Mouse (Mus musculus): ENCODE measurements at regions not wholly inside any gene's neighbourhood (a gene's known extent, or its start where the extent isn't known, plus 50 kb on each side); places are given as distances from the start of the nearest gene placed in this dataset.

DNA sequence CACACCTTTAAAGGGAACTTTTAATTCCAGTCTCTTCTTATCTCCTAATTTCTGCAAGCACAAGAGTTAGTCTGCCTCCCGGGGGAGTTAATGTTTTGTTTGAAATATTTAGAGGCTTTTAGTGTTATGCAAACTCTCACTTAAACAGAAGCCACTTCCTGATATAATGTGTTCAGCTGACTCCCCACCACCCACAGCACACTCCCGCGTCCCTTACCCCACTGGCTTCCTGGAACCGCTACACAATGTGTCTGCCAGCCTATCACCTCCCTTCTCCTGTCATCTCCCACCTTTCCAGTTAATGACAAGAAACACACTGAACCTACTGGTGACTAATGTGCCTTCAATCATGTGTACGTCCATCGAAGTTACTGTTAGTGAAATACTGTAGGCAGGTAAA is 276.5 kb downstream of the Rps29 start:
- no peak for DNase-seq (ENCODE audit: low read depth, low spot score)

DNA sequence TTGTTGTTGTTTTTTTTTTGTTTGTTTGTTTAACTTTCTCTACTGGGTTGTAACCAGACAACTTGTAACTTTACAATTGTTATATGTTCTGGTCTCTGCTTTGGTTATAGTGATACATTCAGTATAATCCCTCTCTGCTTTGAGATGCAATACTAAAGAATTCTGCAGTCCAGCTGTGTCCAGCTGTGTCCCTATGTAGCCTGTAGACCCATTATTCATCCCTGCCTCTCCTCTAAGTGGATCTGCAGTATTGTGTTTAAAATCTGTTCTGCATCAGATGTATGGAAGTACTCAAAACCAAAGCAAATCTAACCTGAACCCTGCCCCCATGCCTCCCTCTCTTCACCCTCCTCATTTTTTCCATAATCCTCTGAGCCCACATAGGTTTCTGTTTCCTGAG is 279.6 kb downstream of the Rps29 start:
- DNase-seq (ENCODE audit: low read depth, low spot score): no peak

GRCm38 (mm10) chr12:68871259-68871658 is 287.7 kb downstream of the Rps29 start:
- no peak for DNase-seq (ENCODE audit: low read depth, low spot score)

DNA sequence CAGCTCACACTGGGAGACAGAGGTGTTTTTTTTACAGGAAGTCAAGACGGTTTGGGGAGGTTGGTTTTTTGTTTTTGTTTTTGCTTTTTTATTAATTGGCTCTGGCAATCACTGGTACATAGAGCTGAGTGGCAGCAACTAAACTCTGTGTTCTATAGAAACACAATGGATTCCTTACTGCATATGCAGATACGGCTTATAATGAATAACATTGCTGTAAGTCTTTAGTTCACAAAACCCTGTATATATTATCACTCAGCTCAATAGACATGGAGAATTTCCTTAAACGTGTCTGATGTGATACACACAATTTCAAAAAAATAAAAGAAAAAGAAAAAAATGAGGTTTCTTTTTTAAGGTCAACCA is 296.0 kb downstream of the Rps29 start:
- DNase-seq (ENCODE audit: low read depth, low spot score): no peak

- DNase-seq (ENCODE audit: low read depth, low spot score): peak; percentile 30
These were observed 296.5 kb downstream of the Rps29 start for GRCm38 (mm10) chr12:68862313-68862990.

DNA sequence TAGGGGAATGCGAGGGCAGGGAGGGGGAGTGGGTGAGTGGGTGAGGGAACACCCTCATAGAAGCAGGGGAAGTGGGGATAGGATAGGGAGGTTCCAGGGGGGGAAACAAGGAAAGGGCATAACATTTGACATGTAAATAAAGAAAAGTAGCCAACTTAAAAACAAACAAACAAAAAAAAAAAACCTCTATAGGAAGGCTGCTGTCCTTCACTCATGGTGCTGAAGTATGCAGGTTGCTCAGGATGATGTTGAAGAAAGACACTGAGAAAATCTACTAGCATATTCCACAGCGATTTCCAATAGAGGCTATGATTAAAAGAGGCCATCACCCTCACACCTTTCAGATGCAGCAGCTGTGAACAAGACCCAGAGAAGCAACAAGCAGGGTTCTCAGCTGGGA is 298.7 kb downstream of the Rps29 start:
- DNase-seq (ENCODE audit: low read depth, low spot score): no peak

DNA sequence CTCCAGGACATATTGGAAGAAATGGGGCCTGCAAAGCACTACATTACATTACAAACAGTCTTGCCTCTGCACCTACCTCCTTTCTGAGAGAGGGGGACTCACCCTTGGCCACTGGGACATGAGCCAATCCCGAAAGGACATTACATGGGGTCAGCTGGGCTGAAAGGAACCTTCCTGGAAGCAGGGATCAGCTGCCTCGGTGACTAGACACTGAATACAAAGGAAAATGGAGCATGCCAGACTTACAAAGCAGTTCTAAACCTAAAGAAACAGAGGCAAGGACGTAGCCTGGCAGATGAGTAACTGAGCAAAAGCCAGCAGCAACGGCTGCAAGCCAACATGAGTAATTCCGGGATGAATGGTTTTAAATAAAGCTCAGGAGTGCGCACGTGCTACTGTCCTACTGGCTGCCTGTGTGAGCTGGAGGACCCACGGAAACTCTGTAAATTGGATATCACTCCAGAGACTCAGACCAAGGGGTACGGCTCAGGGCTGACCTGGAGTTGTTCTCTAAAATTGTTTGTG is 309.3 kb downstream of the Rps29 start:
- no peak for DNase-seq (ENCODE audit: low read depth, low spot score)

DNA sequence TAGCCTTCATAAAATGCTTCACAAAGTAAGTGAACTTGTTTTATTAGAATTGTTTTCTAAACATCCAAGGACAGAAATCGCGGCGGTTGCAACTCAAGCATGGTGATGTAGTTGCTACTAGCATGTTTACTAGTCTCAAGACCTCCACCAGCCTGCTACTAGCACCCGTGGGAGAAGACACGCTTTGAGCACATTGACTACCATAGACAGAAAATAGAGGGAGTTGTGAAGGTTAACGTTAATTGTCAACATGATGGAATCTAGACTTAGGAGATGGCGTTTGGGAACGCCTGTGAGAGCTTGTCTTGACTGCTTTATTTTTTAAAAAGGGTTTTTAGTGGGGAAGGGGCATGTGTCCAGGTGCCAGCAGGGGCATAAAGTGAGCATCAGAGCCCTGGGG is 318.2 kb downstream of the Rps29 start:
- no peak for DNase-seq (ENCODE audit: low read depth, low spot score)

- DNase-seq (ENCODE audit: low read depth, low spot score): no peak
These were observed 318.8 kb downstream of the Rps29 start for GRCm38 (mm10) chr12:68840156-68840555.

GRCm38 (mm10) chr12:68836023-68836422 is 323.0 kb downstream of the Rps29 start:
- DNase-seq (ENCODE audit: low read depth, low spot score): no peak

GRCm38 (mm10) chr12:68833914-68834313 is 325.1 kb downstream of the Rps29 start:
- no peak for DNase-seq (ENCODE audit: low read depth, low spot score)

GRCm38 (mm10) chr12:68829404-68829803 is 329.6 kb downstream of the Rps29 start:
- no peak for DNase-seq (ENCODE audit: low read depth, low spot score)

DNA sequence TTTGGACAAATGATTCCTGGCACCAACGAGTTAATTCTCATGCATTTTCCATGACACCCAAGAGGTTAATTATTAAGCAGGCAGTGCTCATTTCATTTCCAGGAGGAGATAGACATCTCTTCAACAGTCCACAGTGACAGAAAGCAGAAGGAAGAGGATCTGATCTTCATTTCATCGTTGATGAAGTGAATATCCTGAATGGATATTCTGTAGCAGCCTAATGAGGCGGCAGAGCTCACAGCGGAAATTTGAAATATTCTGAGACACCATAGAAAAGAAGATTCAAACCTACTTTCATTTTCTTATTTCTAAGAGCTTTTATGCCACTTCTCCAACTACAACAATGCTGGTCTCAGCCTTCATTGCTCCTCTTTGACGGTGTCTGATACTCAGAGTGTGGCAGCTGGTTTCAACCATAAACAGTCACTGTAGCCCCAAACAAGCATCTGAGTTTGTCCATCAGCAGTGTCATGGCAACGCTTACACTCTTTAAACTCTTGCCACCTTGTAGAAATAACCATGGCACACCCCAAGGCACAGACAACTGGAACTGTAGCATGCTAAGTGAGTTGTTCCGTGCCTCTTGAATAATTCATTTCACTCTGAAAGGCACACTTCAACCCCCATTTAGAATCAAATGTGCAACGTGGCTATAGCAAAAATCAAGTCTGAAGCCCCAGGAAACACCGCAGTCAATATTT is 331.3 kb downstream of the Rps29 start:
- no peak for DNase-seq (ENCODE audit: low read depth, low spot score)

DNA sequence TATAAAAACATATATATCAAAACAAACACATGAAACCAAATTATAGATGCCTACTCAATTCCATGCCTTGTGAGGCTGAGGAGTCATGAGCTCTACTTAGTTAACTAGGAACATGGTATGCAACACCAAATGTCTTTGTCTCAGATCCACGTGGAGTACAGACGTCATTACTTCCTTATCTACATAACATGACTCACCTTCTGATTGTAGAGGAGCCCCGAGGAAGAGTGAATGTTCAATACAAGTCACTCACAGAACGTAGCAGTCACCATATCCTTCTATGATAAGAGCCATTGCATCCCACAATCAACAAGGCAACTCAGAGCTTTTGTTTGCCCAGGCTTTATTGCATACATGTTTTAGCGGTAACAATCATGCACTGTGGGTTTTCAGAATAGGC is 364.6 kb downstream of the Rps29 start:
- DNase-seq (ENCODE audit: low read depth, low spot score): no peak

GRCm38 (mm10) chr12:68783636-68784035 is 375.4 kb downstream of the Rps29 start:
- DNase-seq (ENCODE audit: low read depth, low spot score): no peak

DNA sequence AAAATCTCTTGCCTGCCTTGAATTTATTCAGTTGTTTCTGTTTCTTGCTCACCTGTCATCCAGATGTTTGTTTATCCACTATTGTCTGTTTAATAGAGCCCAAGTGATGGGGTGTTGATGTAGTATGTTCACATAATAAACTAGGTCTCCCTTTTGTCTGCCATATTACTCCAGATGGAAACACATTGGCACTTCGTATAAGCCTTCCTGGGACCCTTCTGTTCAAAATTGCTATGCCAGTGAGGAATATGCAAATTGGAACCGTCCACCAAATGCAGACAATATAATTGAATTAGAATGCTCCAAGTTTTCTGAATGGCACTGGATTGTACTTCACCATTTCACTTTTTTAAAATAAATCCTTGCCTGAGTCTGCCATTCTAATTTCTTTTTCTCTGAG is 383.5 kb downstream of the Rps29 start:
- no peak for DNase-seq (ENCODE audit: low read depth, low spot score)

GRCm38 (mm10) chr12:68774800-68775199 is 384.2 kb downstream of the Rps29 start:
- DNase-seq (ENCODE audit: low read depth, low spot score): no peak

- DNase-seq (ENCODE audit: low read depth, low spot score): no peak
These were observed 400.5 kb downstream of the Rps29 start for GRCm38 (mm10) chr12:68758263-68759020.

GRCm38 (mm10) chr12:68728882-68729281 is 430.1 kb downstream of the Rps29 start:
- no peak for DNase-seq (ENCODE audit: low read depth, low spot score)

GRCm38 (mm10) chr12:68718946-68719345 is 440.0 kb downstream of the Rps29 start:
- no peak for DNase-seq (ENCODE audit: low read depth, low spot score)

GRCm38 (mm10) chr12:68694275-68695267 is 464.4 kb downstream of the Rps29 start:
- DNase-seq (ENCODE audit: low read depth, low spot score): no peak
